Mouse (Mus musculus) lung, postnatal 25 days (tissue): ENCODE measurements around the gene Asna1.

Source experiments
- DNase-seq: peaks from one replicate; pipeline ENCODE4 v3.0.0; 2022; ENCODE audit warnings: low spot score

Asna1 gene

DNA sequence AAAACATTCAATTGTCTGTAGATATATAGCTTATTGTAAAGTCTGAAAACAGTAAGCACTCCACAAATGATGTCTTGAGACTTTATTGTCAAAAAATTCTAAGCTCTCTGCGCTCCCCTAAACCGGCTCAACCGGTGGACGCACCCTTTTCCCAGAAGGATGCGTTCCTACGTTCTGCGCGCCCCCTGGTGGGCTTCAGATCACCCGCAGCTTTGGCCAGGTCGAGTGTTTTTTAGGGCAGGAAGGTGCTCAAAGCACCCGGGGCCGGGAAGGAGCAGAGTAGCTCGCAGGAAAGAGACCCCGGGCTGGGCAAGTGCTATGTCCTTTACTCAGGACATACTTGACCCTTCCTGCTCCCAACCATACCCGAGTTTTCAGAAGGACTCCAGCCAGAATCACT is 35.3 kb downstream of the Asna1 start:
- peak; percentile 96 for DNase-seq

DNA sequence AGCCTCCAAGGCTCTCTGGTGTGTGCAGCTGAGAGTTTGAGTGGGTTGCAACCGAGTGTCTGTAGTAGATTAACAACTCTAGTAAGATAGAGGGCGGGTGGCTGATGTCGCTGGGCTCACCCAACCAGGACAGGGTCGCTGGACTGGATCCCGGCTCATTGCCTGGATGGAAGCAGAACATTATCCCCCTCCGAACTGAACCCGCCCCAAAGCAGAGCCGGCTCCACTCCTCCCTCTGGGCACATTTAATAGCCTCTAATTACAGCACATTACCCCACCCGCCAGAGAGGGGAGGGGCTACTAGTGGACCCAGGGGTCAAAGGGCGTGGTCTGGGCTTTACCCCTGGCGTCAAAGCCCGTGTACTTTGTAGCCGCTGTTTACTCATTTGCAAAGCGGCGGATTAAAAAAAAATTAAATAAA is 35.8 kb downstream of the Asna1 start:
- DNase-seq, result peak; percentile 69

DNA sequence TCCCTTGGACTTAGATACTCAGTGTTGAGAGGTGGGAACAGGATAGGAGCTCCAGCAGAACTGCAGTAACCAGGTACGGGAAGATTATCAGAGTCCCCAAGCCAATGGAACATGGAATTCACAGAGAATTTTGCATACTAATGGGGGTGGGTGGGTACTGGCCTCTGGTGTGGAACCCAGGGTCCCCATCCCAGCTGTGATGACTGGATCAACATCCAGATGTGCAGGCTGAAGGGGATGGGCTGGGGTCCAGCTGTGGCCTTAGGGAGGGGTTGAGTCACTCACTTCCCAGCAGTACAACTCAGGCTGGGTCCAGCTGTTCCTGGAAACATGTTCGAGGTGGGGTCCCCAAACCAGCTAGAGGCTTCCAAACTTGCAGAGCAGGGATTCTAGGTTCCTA is 37.2 kb downstream of the Asna1 start:
- no peak for DNase-seq

DNA sequence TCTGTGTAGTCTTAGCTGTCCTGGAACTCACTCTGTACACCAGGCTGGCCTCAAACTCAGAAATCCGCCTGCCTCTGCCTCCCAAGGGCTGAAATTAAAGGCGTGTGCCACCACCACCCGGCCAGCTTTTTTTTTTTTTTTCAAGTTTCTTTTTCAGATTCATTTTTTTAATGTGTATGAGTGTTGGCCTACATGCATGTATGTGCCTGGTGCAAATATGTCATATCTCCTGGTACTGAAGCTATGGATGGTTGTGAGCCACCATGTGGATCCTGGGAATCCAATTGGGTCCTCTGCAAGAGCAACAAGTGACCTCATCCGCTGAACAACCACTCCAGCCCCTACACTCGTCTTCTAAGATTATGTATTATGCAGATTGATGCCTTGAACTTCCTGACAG is 37.7 kb downstream of the Asna1 start:
- DNase-seq, result no peak

DNA sequence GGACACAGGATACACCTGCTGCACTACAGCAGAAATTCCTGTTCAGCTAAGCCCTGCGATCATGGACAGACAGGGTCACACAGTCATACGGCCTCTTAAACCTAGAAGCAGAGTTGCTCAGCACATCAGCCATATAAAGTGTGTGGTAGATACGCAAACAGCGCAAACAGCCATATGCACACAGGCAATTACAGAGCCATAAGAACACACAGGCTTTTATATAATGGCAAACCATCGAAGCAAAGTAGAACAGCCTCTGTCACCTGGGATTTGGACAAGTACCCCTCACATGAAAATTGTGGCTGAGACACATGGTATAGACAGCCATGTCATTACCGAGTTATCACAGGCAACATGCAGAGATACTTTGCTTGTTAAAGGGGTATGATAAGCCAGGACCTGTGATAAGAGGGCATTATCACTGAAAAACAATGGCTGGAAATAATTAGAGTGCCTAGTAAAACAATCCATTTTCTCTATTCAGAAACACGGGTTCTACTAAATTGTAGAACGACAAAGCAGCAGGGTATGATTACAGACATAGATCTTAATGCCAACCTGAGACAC is 38.6 kb downstream of the Asna1 start:
- DNase-seq, result no peak

DNA sequence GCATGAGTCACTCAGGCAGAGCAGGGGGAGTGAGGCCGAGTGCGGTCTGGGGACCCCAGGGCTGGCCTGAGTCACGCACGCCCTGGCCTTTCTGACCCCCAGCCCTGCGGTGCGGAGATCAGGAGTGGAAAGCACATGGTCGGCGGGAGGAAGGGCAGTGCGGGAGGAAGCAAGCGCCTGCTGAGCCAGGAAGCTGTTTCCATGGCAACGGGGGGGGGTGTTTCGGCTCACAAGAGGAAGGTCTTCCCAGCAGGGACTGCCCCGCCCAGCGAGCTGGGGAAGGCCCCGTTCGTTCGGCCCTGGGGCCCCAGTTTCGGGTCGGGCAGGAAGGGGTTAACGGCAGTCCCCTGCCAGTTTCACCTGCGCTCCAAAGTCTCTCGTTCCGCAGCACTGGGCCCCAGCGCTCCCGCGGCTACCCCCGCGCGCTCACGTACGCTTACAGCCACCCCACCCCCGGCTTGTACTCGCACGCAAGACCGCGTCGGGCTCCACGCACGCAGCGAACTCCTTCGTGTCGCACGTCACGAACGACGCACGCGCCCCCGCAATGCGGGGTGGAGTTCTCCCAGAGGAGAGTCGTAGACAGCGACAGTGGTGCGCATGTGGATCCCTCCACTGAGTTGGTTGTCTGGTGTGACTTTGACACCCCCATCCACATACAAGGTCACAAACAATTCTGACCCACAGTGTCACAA is 39.2 kb downstream of the Asna1 start:
- peak; percentile 94 for DNase-seq

DNA sequence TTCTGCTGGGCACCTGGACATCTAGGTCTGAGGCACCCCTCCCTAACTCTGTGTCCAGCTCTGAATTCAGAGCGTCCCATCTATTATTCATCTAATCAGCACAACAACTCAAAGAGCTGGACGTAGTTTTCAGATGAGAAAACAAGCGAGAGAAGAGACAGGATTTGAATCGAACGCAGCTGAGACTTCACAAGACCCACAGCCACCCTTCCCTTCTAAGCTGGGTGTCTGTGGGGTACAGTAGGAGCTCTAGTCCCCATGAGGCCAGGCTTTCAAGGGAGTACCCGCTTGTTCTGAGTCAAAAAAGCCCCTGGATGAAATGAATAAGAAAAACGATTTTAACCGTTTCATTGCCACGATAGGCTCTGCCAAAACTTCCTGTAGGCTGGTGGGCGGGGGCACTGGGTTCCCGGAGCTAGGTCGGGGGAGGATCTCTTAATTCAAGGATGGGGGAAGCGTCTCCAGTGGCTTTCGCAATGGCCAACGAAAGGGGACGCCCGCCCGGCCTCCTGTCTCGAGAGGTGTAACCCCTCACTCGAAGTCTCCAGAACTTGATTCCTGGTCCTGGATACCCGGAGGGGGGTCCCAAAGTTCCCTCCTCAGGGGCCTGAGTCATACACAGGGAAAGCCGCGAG is 39.9 kb downstream of the Asna1 start:
- peak; percentile 34 for DNase-seq

DNA sequence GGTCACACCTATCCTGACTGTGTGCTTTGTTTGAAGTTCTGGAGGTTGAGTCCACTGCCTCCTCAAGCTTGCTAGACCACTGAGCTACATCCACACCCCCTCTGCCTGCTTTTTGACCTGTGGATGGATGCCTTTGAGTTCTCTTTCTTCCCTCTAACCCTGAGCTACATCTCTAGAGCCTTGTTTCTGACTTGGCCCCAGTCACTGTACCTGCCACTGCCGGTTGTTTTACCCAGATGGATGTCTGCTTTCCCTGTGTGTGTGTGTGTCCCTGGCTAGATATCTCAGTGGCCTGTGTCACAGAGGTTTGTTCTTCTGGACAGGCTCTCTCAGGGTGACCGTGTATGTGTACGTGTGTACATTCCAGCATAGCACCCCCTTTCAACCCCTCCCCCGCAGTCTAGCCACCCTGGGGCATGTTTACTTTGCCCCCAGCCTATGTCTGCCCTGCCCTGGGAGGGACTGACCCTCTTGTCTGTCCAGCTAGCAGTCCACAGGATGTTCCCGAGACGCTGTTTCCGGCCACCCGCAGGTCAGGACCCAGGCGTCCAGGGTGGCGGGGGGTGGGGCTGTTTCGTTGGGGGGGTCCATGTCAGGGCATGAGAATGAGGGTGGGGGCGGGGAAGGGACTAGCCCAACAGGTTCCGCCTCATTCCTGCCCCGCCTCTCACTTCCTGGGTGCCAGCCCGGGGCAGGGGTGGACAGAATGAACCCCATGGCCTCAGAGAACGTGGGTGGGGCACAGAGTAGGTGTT is 40.6 kb downstream of the Asna1 start:
- peak; percentile 81 for DNase-seq

DNA sequence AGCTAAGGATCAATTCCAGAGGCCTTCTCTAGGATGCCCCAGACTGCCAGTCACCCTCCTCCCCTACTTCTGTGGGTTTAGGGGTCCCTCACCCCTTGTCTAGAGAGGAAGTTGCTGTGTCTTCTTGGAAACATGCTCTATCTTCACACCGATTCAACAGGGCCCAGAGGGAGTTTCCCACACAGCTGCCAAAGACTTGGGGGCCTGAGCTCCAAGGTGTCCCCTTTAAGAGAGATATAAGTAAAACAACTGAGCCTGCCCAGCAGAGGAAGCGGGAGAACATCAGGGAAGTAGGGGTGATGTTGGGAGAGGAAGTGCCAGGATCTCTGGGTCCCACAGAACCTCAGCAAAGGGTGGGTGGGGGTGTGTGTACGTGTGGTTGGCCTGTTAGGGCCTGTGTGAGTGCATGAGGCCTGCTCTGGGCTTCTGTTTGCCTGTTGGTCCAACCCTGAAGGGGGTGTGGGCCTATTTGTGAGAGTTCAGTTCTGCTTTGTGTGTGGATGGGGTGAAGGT is 42.5 kb downstream of the Asna1 start:
- peak; percentile 30 for DNase-seq

DNA sequence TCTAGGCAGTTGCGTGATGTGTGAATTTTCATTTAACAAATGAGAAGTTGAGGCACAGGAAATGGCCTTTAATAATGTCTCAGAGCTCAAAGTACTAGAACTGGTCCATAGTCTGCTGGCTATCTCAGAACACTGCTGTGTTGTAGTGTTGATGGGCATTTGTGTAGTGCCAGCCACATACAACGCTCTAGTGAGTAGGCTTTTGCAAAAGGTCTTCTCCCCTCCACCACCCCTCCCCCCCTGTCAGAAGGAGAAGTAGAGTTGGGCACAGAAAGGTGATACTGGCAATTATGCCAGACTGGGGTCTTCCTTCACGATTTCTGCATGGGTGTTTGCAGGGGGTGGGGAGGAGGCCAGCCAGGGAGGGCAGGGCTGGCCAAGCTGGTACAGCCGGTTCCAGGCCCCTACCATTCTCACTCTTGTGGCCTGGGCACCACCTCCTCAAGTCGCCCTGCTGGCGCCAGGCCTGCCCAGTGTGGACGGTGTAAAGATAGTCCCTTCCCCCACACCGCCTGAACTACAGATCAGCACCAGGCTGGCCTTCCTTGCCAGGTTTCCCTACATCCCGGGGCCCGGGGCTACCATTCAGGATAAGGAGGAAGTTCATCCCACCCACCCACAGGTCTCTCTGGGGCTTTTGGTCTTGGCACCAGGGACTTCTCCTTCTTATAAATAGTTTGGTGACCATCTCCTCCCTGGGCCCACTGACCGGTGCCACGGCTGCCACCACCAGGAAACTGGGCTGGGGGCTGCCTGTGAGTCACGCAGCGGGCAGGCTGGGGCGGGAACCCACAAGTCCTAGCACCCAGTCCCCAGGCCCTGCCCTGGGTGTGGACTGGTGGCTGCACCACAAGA is 43.2 kb downstream of the Asna1 start:
- DNase-seq, result peak; percentile 76

DNA sequence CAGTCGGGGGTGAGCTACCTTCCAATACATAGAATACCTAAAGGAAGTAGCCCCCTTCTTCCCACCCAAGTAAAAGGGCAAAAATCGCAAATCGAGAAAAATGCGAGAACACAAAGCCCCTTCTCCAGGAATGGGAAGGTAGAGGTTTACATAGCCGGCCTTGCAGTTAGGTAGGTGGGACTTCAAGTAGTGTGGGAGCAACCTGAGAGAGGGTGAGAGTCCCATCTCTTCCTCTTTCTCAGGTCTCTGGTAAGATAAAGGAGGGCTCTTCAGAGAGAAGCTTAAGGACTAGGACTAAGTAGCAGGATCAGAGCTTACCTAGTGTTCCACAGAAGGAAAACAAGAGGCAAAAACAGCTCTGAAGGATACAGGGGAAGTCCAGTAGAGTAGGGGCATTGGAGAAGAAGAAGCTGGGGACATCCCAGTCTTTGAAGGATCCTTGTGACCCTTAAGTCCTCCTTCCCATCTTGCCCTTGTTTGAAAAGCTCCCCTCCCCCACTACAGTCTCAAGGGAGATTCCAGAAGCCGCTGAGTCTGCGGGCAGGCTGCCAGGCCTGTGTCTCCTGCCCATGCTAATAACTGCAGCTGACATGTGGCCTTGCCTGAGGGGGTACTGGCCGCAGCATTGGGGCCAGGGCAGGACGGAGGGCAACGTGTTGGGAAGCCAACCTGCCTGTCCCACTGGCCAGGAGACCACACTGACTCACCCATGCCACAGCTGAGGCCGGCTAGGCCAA is 44.3 kb downstream of the Asna1 start:
- DNase-seq, result peak; percentile 88

DNA sequence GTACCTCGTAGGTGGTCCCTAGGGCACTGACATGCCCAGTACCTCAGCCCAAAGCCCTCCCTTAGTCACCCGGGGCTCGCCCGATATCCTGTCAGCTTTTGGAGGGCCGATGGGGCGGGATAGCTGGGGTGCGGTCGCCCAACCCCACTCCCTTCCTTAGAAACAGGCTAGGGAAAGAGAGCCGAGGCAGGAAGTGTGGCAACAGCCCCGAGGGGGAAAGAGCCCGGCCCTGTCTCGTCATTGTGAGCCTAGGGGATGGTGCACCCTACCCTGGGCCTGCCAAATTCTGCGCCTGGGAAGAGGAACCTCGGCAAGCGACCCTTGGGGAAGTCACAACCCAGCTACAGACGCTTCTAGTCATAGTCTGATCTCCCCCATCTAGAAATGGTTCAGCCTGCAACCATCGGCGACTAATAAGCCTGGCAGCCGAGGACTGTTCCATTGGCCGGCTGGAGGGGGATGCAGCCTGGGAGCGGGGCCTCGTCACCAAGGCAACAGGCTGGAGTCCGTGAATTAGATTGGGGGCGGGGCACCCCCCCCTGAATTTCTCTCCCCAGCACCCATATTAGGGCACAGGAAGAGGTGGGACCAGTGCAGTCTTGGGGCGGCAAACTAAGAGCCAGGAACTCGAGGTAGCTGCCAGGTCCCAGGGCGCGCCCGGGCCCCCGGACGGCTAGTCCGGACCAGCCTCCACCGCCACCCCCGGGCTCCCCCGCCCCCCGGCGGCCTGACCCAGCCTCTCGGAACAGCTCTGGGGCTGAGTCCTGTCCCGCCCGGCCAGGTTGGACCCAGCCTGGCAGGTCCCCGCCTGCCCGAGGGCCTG is 45.3 kb downstream of the Asna1 start:
- peak; percentile 96 for DNase-seq

DNA sequence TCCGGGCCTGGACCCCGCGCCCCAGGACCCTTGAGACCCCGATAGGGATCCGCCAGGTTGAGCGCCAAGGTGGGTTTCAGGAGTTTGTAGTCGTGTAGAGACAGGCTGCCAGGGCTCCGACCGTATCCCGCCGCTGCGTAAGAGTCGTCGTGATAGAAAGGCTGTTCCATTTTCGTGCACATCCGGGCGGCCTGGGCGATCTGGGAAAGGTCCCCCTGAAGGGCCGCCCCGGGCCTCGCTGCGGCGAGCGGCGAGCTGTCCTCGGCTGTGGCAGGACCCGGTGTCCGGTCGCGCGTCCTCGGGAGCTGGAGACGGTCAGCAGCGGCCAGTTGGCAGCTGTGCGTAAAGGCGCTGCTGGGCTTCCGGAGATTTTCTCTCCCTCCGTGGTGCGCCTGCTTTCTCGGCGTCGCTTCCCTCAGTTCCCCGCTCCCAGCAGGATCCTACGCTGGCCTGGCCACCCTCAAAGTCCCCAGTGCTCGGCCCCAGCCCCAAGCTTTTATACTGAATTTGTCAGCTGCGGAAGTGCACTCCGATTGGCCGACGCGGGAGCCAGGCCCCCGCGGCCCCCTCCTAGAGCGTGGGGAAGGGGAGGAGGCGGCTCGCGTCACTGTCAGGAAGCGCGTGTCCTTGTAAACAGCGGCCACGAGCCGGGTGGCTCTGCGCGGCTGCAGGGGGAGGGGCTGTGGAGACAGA is 46.7 kb downstream of the Asna1 start, which contains the start of gene Junb:
Gene Junb, minus strand, starts transcription at position 471 of the 693 bp plus-strand sequence.
- peak; percentile 98 for DNase-seq

DNA sequence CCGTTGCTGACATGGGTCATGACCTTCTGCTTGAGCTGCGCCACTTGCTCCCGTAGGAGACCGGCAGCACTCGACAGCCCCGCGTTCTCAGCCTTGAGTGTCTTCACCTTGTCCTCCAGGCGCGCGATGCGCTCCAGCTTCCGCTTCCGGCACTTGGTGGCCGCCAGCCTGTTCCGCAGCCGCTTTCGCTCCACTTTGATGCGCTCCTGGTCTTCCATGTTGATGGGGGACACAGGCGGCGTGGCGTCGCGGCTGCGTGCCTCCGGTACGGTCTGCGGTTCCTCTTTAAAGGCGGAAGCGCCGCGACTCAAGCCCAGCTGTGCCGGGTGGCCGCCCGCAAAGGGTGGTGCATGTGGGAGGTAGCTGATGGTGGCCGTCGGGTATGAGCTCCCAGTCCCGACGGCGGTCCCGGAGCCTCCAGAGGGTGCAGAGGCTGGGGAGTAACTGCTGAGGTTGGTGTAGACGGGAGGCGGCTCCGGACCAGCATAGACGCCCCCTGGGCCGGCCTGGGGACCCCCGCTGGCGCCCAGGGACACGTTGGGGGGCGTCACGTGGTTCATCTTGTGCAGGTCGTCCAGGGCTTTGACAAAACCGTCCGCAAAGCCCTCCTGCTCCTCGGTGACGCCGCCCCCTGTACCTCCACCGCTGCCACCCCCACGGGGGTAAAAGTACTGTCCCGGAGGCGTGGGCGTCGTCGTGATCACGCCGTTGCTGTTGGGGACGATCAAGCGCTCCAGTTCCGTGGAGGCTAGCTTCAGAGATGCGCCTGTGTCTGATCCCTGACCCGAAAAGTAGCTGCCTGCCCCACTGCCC is 47.4 kb downstream of the Asna1 start:
- peak; percentile 76 for DNase-seq

DNA sequence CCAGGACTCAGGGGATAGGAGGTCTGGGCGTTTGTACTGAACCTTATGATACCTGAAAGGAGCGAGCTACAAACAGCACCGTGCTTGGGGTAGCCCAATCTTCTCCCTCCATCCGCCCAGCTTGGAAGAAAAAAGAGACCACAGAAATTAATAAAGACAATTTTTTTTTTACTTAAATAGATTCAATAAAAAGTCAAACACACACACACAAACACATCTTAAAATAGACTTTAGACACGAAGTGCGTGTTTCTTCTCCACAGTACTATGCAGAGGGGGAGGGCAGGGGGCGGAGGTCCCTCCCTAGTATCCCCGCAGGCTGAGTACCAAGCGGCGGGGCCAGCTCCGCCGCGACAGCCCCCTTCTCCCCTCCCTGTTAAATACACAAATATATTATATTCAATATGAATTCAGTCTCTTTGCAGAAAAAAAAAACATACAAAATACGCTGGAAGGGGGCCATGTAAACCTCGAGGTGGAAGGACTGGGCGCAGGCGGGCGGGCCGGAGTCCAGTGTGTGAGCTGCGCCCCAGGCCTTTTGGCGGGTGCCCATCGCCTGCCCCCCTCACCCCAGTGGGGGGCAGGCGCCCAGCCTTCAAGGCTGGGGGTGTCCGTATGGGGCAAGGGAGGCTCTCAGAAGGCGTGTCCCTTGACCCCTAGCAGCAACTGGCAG is 48.2 kb downstream of the Asna1 start:
- DNase-seq, result no peak

DNA sequence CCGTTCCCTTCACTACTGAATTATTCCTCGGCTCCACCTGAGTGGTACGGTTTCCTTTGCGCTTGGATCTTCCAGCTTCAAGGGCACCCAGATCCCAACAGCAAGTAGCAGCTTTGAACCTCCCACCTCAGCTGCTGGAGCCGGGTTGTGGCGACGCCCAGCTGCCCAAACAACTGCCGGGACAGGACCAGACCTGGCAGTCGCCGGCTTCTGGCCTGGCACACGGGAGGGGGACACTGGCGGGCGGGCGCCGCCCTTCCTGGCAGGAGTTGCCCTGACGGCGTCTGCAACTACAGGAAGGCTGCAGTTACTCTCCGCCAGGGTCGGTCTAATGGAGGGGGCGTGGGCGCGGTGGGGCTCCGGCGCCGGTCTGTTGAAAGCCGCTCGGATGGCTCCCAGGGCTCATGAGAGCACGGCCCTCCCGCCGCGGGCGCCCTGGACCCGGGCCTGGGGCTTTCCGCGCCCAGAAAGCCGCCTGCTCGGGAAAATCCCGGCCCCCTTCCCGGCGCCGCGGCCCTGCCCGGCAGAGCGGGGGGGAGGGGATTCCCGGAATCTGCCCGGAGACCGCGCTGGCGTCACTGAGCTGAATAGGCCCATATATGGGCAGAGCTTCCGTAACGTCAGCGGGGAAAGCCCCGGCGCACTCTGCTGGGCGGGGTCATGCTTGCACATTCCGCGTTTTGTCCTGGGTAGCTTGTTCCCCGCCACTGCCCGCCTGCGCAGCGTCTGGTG is 48.9 kb downstream of the Asna1 start:
- DNase-seq, result peak; percentile 97

DNA sequence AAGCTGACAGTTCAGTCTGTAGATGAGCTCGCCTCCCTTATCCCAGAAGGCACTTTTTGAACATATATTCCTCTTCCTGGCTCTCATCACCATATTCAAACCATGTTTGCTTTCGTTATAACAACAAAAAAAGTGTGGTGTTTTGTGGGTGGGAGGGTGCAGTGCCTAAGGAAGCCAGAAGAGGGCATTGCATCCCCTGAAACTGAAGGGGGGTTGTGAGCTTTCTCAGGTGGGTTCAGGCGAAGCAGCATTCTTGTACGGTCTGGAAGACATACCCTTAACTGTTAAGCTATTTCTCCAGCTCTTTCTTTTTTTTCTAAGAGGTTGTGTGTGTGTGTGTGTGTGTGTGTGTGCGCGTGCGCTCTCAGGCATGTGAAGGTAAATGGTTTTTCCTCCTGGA is 49.6 kb downstream of the Asna1 start:
- DNase-seq, result peak; percentile 83
